Mouse (Mus musculus) midbrain, embryonic 10.5 days (tissue): ENCODE measurements at regions not wholly inside any gene's neighbourhood (a gene's known extent, or its start where the extent isn't known, plus 50 kb on each side); places are given as distances from the start of the nearest gene placed in this dataset.
"Not testable (repeated sequence)": the region's sequence is repeated elsewhere in the genome, so short reads cannot be mapped to it uniquely, and the experiment has no call there.

Source experiments
- DNase-seq: peaks from one replicate; pipeline ENCODE4 v3.0.0-alpha.2; 2017; ENCODE audit warnings: low spot score
- H3K27ac ChIP-seq: fragments of 300-500 bp; sonication (generic); replicated peaks from 2 replicates; pipeline ENCODE4 v1.5.1; 2016; ENCODE audit warnings: mild to moderate bottlenecking
- H3K27me3 ChIP-seq: fragments of 300-500 bp; sonication (generic); 2 replicates; pipeline ENCODE4 v1.6.1; 2016; ENCODE audit warnings: low read depth, mild to moderate bottlenecking; ENCODE audit not compliant: poor library complexity, severe bottlenecking
- H3K36me3 ChIP-seq: fragments of 300-500 bp; sonication (generic); 2 replicates; pipeline ENCODE4 v1.6.1; 2016; ENCODE audit warnings: mild to moderate bottlenecking, moderate library complexity
- H3K4me1 ChIP-seq: fragments of 300-500 bp; sonication (generic); 2 replicates; pipeline ENCODE4 v1.6.1; 2016
- H3K4me3 ChIP-seq: fragments of 300-500 bp; sonication (generic); 2 replicates; pipeline ENCODE4 v1.5.1; 2016; ENCODE audit warnings: mild to moderate bottlenecking, moderate library complexity
- H3K9me3 ChIP-seq: fragments of 300-500 bp; sonication (generic); replicated peaks from 2 replicates; pipeline ENCODE4 v1.6.1; 2016; ENCODE audit warnings: mild to moderate bottlenecking
- WGBS: fragments of 180-500 bp; shearing (Covaris S2); methylation state at CpG from one replicate; pipeline ENCODE4 v1.1.7; 2016; 5-methylcytosine and 5-hydroxymethylcytosine counted together

DNA sequence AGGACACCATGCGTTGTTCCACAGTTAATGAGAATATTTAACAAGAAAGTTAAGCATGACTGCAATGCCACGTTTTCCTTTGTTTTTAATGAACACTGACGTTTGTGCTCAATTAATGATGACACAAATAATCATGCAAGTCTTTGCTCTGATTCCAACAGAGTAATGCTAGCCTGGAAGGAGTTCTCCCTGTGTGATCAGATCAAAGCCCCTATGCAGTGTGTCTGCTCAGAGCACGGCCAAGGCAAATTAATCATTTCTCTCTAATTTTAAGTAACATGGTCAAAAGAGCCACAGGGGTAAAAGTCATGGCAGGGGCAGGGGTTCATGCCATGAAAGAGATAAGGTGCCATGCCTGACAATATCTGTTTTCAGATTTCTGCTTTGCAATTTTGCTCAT lies 618.2 kb upstream of the Cdh8 start:
- no peak for DNase-seq
- Histone ChIP-seq H3K4me3 (no peak overlapping the region), H3K27ac (no peak overlapping the region), H3K9me3 (no peaks in the 10 kb centered on the region), H3K27me3 (no peaks in the 10 kb centered on the region), H3K4me1 (no peaks in the 10 kb centered on the region), H3K36me3 (no peaks in the 10 kb centered on the region)
- WGBS, result 82% methylated on average over 4 of the region's 4 CpGs

DNA sequence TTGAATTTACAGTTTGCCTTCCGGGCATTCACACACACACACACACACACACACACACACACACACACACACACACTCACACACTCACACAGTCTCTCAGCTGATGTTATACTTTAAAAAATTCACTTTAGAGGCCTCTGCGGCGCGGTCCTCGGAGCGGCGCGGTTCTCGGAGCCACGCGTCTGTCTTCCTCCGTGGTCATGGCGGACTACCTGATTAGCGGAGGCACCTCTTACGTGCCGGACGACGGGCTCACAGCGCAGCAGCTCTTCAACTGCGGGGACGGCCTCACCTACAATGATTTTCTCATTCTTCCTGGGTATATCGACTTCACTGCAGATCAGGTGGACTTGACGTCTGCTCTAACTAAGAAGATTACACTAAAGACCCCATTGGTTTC lies 614.1 kb upstream of the Cdh8 start:
- WGBS, result 97% methylated on average over 23 of the region's 23 CpGs
- not testable (repeated sequence) for DNase-seq, H3K27ac ChIP-seq, H3K9me3 ChIP-seq, H3K27me3 ChIP-seq, H3K36me3 ChIP-seq, H3K4me3 ChIP-seq, H3K4me1 ChIP-seq

DNA sequence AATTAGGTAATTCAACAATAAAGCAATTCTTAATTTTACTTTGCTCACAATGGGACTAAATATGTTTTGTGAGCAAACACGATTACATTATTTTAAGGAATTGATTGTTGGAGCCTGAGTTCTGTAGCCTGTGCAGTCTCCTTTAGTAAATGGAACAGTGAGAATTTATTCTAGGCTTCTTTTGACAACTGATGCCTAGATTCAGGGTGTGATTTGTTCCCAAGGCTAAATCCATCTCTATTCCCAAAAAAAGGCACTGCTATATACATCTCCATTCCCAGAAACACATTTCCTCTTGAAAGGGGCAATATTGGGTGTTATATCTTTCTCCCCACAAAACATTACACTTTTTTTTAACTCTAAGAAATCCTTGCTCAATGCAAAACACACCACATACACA lies 599.4 kb upstream of the Cdh8 start:
- no peaks in the 10 kb centered on the region for H3K36me3 ChIP-seq
- H3K4me3 ChIP-seq, result no peak overlapping the region
- H3K9me3 ChIP-seq, result no peaks in the 10 kb centered on the region
- DNase-seq, result no peak
- whole genome bisulfite sequencing, result 90% methylated on average over 1 of the region's 1 CpGs
- no peaks in the 10 kb centered on the region for H3K4me1 ChIP-seq
- no peak overlapping the region for H3K27ac ChIP-seq
- H3K27me3 ChIP-seq, result no peaks in the 10 kb centered on the region

DNA sequence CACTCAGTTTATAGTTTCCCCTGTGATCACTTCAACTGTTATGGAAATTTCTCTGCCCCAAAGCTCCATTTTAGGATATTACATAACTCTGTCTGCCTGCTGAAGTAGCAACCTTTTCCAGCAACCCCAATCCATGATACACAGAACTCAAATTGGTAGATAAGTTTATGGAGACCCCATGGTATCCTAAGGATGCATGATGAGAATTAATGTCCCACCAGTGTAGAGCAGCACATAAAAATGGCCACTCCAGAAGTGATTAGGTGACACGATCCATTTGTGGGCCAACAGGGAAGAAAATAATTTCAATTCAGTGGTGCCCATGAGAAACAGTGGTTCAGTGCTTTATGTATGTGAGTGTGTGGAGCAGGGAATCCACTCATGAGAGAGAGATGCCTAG lies 583.3 kb upstream of the Cdh8 start:
- Histone ChIP-seq H3K27ac (no peak overlapping the region), H3K36me3 (no peaks in the 10 kb centered on the region), H3K27me3 (no peaks in the 10 kb centered on the region), H3K4me3 (no peak overlapping the region), H3K9me3 (no peaks in the 10 kb centered on the region), H3K4me1 (no peaks in the 10 kb centered on the region)
- 98% methylated on average over 1 of the region's 1 CpGs for WGBS
- no peak for DNase-seq

DNA sequence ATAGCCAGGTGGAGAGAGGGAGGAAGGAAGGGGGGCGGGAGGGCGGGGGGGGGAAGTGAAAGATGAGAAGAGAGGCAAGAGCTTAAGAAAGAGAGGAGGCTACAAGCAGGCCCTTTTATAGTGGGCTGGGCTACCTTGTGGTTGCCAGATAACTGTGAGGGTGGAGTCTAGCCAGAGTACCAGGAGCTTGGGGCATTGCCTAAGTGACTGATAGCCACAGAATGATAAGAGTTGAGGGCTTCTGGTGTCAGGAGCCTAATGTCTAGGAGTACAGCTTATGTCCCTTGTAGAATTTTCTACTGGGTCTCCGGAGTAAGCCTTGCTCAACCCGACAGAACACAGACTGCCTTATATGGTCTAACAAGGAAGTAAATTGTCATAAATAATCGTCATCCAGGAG lies 567.4 kb upstream of the Cdh8 start:
- no peak for DNase-seq
- no peaks in the 10 kb centered on the region for H3K27me3 ChIP-seq
- H3K4me1 ChIP-seq, result no peaks in the 10 kb centered on the region
- H3K27ac ChIP-seq, result no peak overlapping the region
- 87% methylated on average over 4 of the region's 5 CpGs for WGBS
- no peak overlapping the region for H3K4me3 ChIP-seq
- no peaks in the 10 kb centered on the region for H3K36me3 ChIP-seq
- H3K9me3 ChIP-seq, result no peaks in the 10 kb centered on the region

DNA sequence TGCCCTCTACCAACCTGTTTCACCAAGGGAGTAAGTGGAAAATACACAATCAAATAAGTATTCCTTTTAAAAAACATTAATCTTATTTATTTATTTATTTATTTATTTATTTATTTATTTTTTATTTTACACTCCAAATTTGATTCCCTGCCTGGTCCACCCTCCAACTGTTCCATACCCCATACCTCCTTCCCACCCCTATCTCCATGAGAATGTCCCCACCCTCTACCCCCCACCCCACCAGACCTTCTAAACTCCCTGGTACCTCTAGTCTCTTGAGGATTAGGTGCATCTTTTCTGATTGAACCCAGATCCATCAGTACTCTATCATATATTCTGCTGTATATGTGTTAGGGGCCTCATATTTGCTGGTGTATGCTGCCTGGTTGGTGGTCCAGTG lies 538.4 kb upstream of the Cdh8 start:
- DNase-seq, result no peak
- H3K27ac ChIP-seq, result no peak overlapping the region

DNA sequence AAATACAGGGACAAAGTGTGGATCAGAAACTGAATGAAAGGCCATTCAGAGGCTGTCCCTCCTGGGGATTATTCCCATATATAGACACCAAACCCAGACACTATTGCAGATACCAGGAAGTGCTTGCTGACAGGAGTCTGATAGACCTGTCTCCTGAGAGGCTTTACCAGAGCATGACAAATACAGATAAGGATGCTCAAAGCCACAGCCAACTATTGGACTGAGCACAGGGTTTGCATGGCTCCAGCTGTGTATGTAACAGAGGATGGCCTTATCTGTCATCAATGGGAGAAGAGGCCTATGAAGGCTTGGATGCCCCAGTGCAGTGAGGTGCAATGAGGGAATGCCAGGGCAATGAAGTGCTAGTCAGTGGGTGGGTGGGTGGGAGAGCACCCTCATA lies 537.6 kb upstream of the Cdh8 start:
- Histone ChIP-seq H3K36me3 (no peaks in the 10 kb centered on the region), H3K4me3 (no peak overlapping the region), H3K4me1 (no peaks in the 10 kb centered on the region), H3K27me3 (no peaks in the 10 kb centered on the region), H3K9me3 (no peaks in the 10 kb centered on the region), H3K27ac (no peak overlapping the region)
- no peak for DNase-seq

More for the DNA sequence above, 538.4 kb upstream of the Cdh8 start:
- Histone ChIP-seq H3K27me3 (no peaks in the 10 kb centered on the region), H3K9me3 (no peaks in the 10 kb centered on the region), H3K4me1 (no peaks in the 10 kb centered on the region), H3K36me3 (no peaks in the 10 kb centered on the region), H3K4me3 (no peak overlapping the region)

DNA sequence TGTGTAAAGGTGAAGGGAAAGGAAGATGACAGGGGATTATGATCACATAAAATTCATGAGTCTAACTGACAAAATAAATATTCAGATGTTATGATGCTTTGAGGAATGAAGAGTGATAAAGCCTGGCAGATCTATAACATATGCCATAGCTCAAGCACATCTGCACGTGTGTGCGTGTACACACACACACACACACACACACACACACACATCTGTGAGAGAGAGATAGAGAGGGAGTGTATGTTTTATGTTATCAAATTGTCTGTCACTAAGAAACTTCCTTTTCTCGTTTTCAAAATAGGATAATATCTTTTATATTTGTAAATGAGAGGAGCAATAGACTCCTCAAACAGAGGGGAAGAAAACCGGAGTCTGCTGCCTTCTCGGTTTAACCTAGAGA lies 516.9 kb upstream of the Cdh8 start:
- no peaks in the 10 kb centered on the region for H3K9me3 ChIP-seq
- 87% methylated on average over 5 of the region's 5 CpGs for WGBS
- no peak overlapping the region for H3K27ac ChIP-seq
- H3K4me1 ChIP-seq, result no peaks in the 10 kb centered on the region
- no peaks in the 10 kb centered on the region for H3K27me3 ChIP-seq
- H3K36me3 ChIP-seq, result no peaks in the 10 kb centered on the region
- DNase-seq, result no peak
- H3K4me3 ChIP-seq, result no peak overlapping the region
